Mouse (Mus musculus): ENCODE measurements around the gene Gm20509.

DNA sequence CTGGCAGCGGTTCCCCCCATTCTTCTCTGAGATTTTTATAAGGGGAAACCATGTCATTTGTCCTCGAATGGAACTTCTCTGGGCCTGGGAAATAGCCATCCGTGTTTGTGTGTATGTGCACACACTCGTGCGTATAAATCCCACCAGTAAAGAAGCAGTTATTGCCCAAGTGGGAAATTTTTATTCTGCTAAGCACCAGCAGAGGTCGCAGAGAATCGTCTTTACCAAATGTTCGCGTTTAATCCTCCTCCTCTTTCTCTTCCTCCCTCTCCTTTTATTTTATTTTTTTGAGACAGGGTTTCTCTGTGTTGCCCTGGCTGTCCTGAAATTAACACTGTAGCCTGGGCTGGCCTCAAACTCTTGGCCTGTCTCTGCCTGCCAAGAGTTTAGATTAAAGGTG, 52.1 kb downstream of the Gm20509 start:
- no peak; the same call in 1 of the 2 replicates for TF ChIP-seq CTCF (IDR thresholded peaks at IDR 0.05; ENCODE audit: borderline replicate concordance, insufficient read depth, low read depth, low read length)
- no peak for TF ChIP-seq POLR2A (IDR thresholded peaks at IDR 0.05; ENCODE audit: borderline replicate concordance, insufficient read depth, low read length)

Measured in cerebellum, adult 2 months (tissue).